Mouse (Mus musculus) MEL (cell line): Measurements from ENCODE around the gene Tekt1. TPM values are rescaled to one million over a fixed set of nuclear protein-coding genes. Genes with fewer than 3 reads are reported as not detected.

Experiments used
- DNase-seq: peaks from one replicate; pipeline ENCODE4 v3.0.0; 2011; ENCODE audit warnings: low read depth, low spot score
- H3K27ac ChIP-seq: 2 replicates; pipeline ENCODE4 v1.5.1; 2012; ENCODE audit warnings: low read depth, mild to moderate bottlenecking, control low read depth, low read length, moderate library complexity; ENCODE audit not compliant: control insufficient read depth
- H3K27me3 ChIP-seq, 2 experiments: fragments of 150-350 bp in 1 of 2; sonication (generic) in 1 of 2; 2 replicates each; pipeline ENCODE4 v1.6.1; 2012; ENCODE audit warnings: low read length in 2 of 2, mild to moderate bottlenecking in 2 of 2, improper control_type of control experiment in 1 of 2, moderate library complexity in 1 of 2; ENCODE audit not compliant: insufficient read depth in 2 of 2, control insufficient read depth in 1 of 2
- H3K36me3 ChIP-seq, 2 experiments: 2 replicates each; pipeline ENCODE4 v1.6.1; 2012 to 2014; ENCODE audit warnings: low read length in 2 of 2, improper control_type of control experiment in 1 of 2, inconsistent platforms in 1 of 2, mild to moderate bottlenecking in 1 of 2; ENCODE audit not compliant: insufficient read depth in 2 of 2, control insufficient read depth in 1 of 2
- H3K4me1 ChIP-seq, 2 experiments: fragments of 150-350 bp in 1 of 2; sonication (generic) in 1 of 2; 2 replicates each; pipeline ENCODE4 v1.6.1; 2012; ENCODE audit warnings: low read length in 2 of 2, improper control_type of control experiment in 1 of 2, mild to moderate bottlenecking in 1 of 2; ENCODE audit not compliant: insufficient read depth in 2 of 2, control insufficient read depth in 1 of 2
- H3K4me3 ChIP-seq, 2 experiments: fragments of 150-350 bp in 1 of 2; sonication (generic) in 1 of 2; 2 replicates each; pipeline ENCODE4 v1.5.1; 2012; ENCODE audit warnings: low read depth in 2 of 2, low read length in 2 of 2, mild to moderate bottlenecking in 2 of 2, moderate library complexity in 2 of 2, control low read depth in 1 of 2, improper control_type of control experiment in 1 of 2; ENCODE audit not compliant: control insufficient read depth in 1 of 2, insufficient read depth in 1 of 2
- H3K79me2 ChIP-seq: 2 replicates; pipeline ENCODE4 v1.6.1; 2012; ENCODE audit warnings: mild to moderate bottlenecking, low read length, moderate library complexity; ENCODE audit not compliant: control insufficient read depth, poor library complexity, insufficient read depth
- H3K9ac ChIP-seq: 2 replicates; pipeline ENCODE4 v1.6.1; 2012; ENCODE audit warnings: low read depth, mild to moderate bottlenecking, control low read depth, low read length, moderate library complexity; ENCODE audit not compliant: control insufficient read depth, poor library complexity, severe bottlenecking
- H3K9me3 ChIP-seq: fragments of 150-350 bp; sonication (generic); replicated peaks from 2 replicates; pipeline ENCODE4 v1.6.1; 2012; ENCODE audit warnings: mild to moderate bottlenecking, low read length, improper control_type of control experiment, moderate library complexity; ENCODE audit not compliant: insufficient read depth
- E2F4 ChIP-seq: IDR thresholded peaks from 2 replicates; pipeline ENCODE4 v1.6.1; 2011; ENCODE audit warnings: low read depth, low read length, improper control_type of control experiment, borderline replicate concordance
- ELF1 ChIP-seq: IDR thresholded peaks from 2 replicates; pipeline ENCODE4 v1.6.1; 2014; ENCODE audit warnings: low read depth, mild to moderate bottlenecking, inconsistent platforms, low read length, improper control_type of control experiment, moderate library complexity
- EP300 ChIP-seq, 2 experiments: IDR thresholded peaks; 2 replicates each; pipeline ENCODE4 v1.6.1; 2011; ENCODE audit warnings: improper control_type of control experiment in 2 of 2, low read length in 2 of 2, low read depth in 1 of 2, mild to moderate bottlenecking in 1 of 2
- GATA1 ChIP-seq: IDR thresholded peaks from 2 replicates; pipeline ENCODE4 v1.6.1; 2011; ENCODE audit warnings: low read depth, low read length, improper control_type of control experiment
- HCFC1 ChIP-seq: IDR thresholded peaks from 2 replicates; pipeline ENCODE4 v1.6.1; 2012; ENCODE audit warnings: low read depth, mild to moderate bottlenecking, inconsistent platforms, low read length, improper control_type of control experiment, moderate library complexity
- MEF2A ChIP-seq: IDR thresholded peaks from 2 replicates; pipeline ENCODE4 v1.6.1; 2014; ENCODE audit warnings: low read depth, mild to moderate bottlenecking, inconsistent platforms, low read length, improper control_type of control experiment; ENCODE audit not compliant: poor library complexity, insufficient replicate concordance, severe bottlenecking; ENCODE audit errors: extremely low read depth
- MYC ChIP-seq: IDR thresholded peaks from 2 replicates; pipeline ENCODE4 v1.6.1; 2011; ENCODE audit warnings: low read depth, mild to moderate bottlenecking, low read length, improper control_type of control experiment, moderate library complexity
- NRF1 ChIP-seq: IDR thresholded peaks from 2 replicates; pipeline ENCODE4 v1.6.1; 2014; ENCODE audit warnings: low read depth, mild to moderate bottlenecking, inconsistent platforms, low read length, improper control_type of control experiment, moderate library complexity; ENCODE audit not compliant: poor library complexity, insufficient read depth, severe bottlenecking
- POLR2A ChIP-seq, 2 experiments: IDR thresholded peaks; 2 replicates each; pipeline ENCODE4 v1.6.1; 2011 to 2012; ENCODE audit warnings: low read length in 2 of 2, mild to moderate bottlenecking in 2 of 2, control low read depth in 1 of 2, improper control_type of control experiment in 1 of 2, low read depth in 1 of 2, moderate library complexity in 1 of 2; ENCODE audit not compliant: control insufficient read depth in 1 of 2, insufficient read depth in 1 of 2, poor library complexity in 1 of 2
- POLR2AphosphoS2 ChIP-seq: IDR thresholded peaks from 2 replicates; pipeline ENCODE4 v1.6.1; 2011; ENCODE audit warnings: low read length, improper control_type of control experiment
- RCOR1 ChIP-seq: IDR thresholded peaks from 2 replicates; pipeline ENCODE4 v1.6.1; 2012; ENCODE audit warnings: low read depth, mild to moderate bottlenecking, inconsistent platforms, low read length, improper control_type of control experiment
- SIN3A ChIP-seq: IDR thresholded peaks from 2 replicates; pipeline ENCODE4 v1.6.1; 2012; ENCODE audit warnings: low read length, improper control_type of control experiment, inconsistent platforms
- SMC3 ChIP-seq: IDR thresholded peaks from 2 replicates; pipeline ENCODE4 v1.6.1; 2011; ENCODE audit warnings: low read depth, low read length, improper control_type of control experiment
- TAL1 ChIP-seq: IDR thresholded peaks from 2 replicates; pipeline ENCODE4 v1.6.1; 2012; ENCODE audit warnings: mild to moderate bottlenecking, inconsistent platforms, low read length, moderate library complexity, mixed read lengths
- TCF12 ChIP-seq: IDR thresholded peaks from 2 replicates; pipeline ENCODE4 v1.6.1; 2014; ENCODE audit warnings: low read depth, mild to moderate bottlenecking, inconsistent platforms, low read length, improper control_type of control experiment, moderate library complexity
- USF1 ChIP-seq: IDR thresholded peaks from 2 replicates; pipeline ENCODE4 v1.6.1; 2014; ENCODE audit warnings: low read depth, mild to moderate bottlenecking, inconsistent platforms, low read length, improper control_type of control experiment, moderate library complexity
- USF2 ChIP-seq, 2 experiments: IDR thresholded peaks; 2 replicates each; pipeline ENCODE4 v1.6.1; 2011 to 2012; ENCODE audit warnings: improper control_type of control experiment in 2 of 2, low read length in 2 of 2, borderline replicate concordance in 1 of 2, inconsistent platforms in 1 of 2, low read depth in 1 of 2, mild to moderate bottlenecking in 1 of 2; ENCODE audit not compliant: insufficient read depth in 1 of 2
- polyA plus RNA-seq, 2 experiments: library from polyadenylated mRNA; stranded (reverse) in 1 of 2; unstranded in 1 of 2; fragments of >175 nt in 1 of 2; fragments of >200 nt in 1 of 2; gene quantifications; 2 replicates each; pipeline versions ENCODE4 v1.2.1 to v1.2.4; 2012; ENCODE audit warnings: low replicate concordance in 2 of 2, low read depth in 1 of 2; ENCODE audit not compliant: insufficient read length in 2 of 2, insufficient read depth in 1 of 2, missing spikeins in 1 of 2
- total RNA-seq: library from RNA; depleted of rRNA; stranded (reverse); fragments of 300-350 nt; gene quantifications from 2 replicates; pipeline ENCODE4 v1.2.3, GENCODE M21; 2012

Gene Tekt1
- total and polyA plus RNA-seq, 3 experiments, result not detected

DNA sequence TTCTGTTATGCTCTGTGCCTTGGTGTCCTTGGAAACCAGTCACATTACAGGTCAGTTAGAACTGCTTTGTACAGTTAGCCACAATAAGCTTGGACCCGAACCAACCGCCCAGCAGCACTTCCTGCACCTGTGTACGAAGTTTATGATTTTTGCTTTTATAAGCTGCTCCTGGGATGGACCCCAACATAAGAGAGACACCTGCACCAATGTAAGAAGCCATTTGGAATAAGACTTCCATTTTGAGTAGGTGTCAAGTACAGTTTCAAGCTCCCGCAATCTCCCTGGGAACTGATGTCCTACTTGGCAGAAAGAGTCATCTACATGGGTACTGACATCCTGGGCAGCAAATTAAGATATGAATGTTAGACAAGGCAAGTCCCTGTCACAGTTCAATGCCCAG lies 22.5 kb downstream of the Tekt1 start:
- no peaks in the 10 kb centered on the region for H3K79me2 ChIP-seq
- TF ChIP-seq MEF2A (no peak), RCOR1 (no peak)
- TF ChIP-seq, all 39 proteins: peak for 0
- Histone ChIP-seq H3K9me3 (no peaks in the 10 kb centered on the region), H3K27me3 (peaks cover 9 to 11% of the 10 kb centered on the region in 2 experiments), H3K4me1 (no peaks in the 10 kb centered on the region), H3K4me3 (no peak overlapping the region), H3K36me3 (no peaks in the 10 kb centered on the region), H3K27ac (no peak overlapping the region), H3K9ac (no peak overlapping the region)
- no peak for DNase-seq

DNA sequence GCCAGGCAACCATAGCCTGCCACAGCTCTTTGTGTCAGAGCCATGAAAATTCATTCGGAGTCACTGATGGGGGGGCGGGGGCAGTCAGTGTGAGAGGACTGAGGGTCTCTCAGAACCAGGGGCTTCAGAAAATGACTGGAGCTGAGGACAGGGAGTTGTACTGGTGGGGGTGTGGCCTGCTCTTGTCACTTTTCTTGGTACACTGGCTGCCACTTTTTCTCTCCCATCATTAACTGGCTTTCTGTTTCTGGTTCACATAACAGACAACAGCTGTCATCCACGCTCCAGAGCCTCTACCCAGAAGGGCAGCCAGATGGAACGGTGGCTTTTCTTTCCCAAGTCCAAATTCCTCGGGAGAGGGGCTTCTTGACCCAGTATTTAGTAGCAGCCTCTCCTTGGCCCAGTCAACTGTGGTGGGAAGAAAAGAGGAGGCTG lies 23.8 kb downstream of the Tekt1 start:
- no peak overlapping the region for H3K4me3 ChIP-seq
- TF ChIP-seq E2F4, result no peak
- no peak for TF ChIP-seq NRF1
- no peak for TF ChIP-seq SIN3A
- no peak for TF ChIP-seq POLR2AphosphoS2
- TF ChIP-seq MEF2A, result no peak
- no peak for TF ChIP-seq MYC
- TF ChIP-seq TAL1, result no peak
- no peak for TF ChIP-seq HCFC1
- TF ChIP-seq TCF12, result no peak
- TF ChIP-seq POLR2A (IDR thresholded peaks at IDR 0.05; ENCODE audit: control insufficient read depth in 1 of 2, insufficient read depth in 1 of 2, low read depth in 1 of 2, low read length in 2 of 2, poor library complexity in 1 of 2), result no peak
- no peak for TF ChIP-seq ELF1
- TF ChIP-seq USF2 (IDR thresholded peaks at IDR 0.05; ENCODE audit: borderline replicate concordance in 1 of 2, insufficient read depth in 1 of 2, low read depth in 1 of 2, low read length in 2 of 2), result no peak
- no peak for TF ChIP-seq USF1
- no peak for TF ChIP-seq EP300 (IDR thresholded peaks at IDR 0.05; ENCODE audit: low read depth in 1 of 2, low read length in 2 of 2)
- TF ChIP-seq GATA1, result no peak
- TF ChIP-seq SMC3, result no peak
- TF ChIP-seq, all 39 proteins: peak for 0
- Histone ChIP-seq H3K79me2 (no peaks in the 10 kb centered on the region), H3K27ac (no peak overlapping the region), H3K9ac (no peak overlapping the region), H3K9me3 (no peaks in the 10 kb centered on the region), H3K36me3 (no peaks in the 10 kb centered on the region), H3K4me1 (no peaks in the 10 kb centered on the region), H3K27me3 (peaks cover 9 to 11% of the 10 kb centered on the region in 2 experiments)
- DNase-seq, result no peak
